Mouse (Mus musculus) embryonic fibroblast, embryonic 13.5 days (primary cell): Measurements from ENCODE around the gene Psmb9. TPM values are rescaled to one million over a fixed set of nuclear protein-coding genes. Genes with fewer than 3 reads are reported as not detected.

Experiments
- H3K27ac ChIP-seq: 2 replicates; pipeline ENCODE4 v1.5.1; 2012; ENCODE audit warnings: low read length, control low read depth, inconsistent platforms; ENCODE audit not compliant: insufficient read depth
- H3K4me1 ChIP-seq: 2 replicates; pipeline ENCODE4 v1.6.1; 2011; ENCODE audit warnings: low read length; ENCODE audit not compliant: control insufficient read depth, insufficient read depth
- H3K4me3 ChIP-seq: 2 replicates; pipeline ENCODE4 v1.5.1; 2011; ENCODE audit warnings: mild to moderate bottlenecking, control low read depth, low read length; ENCODE audit not compliant: insufficient read depth
- CTCF ChIP-seq: IDR thresholded peaks from 2 replicates; pipeline ENCODE4 v1.5.1; 2011; ENCODE audit warnings: mild to moderate bottlenecking, control low read depth, low read length, moderate library complexity, borderline replicate concordance; ENCODE audit not compliant: insufficient read depth
- POLR2A ChIP-seq: IDR thresholded peaks from 2 replicates; pipeline ENCODE4 v1.6.1; 2011; ENCODE audit warnings: low read depth, mild to moderate bottlenecking, control low read depth, low read length, moderate library complexity
- polyA plus RNA-seq: library from polyadenylated mRNA; stranded (reverse); fragments of >200 nt; gene quantifications from 2 replicates; pipeline ENCODE4 v1.2.4, GENCODE M21; 2011; ENCODE audit warnings: low read depth; ENCODE audit not compliant: missing spikeins, insufficient read length

Psmb9 gene
- polyA plus RNA-seq, 1 experiment = 11.9 TPM

DNA sequence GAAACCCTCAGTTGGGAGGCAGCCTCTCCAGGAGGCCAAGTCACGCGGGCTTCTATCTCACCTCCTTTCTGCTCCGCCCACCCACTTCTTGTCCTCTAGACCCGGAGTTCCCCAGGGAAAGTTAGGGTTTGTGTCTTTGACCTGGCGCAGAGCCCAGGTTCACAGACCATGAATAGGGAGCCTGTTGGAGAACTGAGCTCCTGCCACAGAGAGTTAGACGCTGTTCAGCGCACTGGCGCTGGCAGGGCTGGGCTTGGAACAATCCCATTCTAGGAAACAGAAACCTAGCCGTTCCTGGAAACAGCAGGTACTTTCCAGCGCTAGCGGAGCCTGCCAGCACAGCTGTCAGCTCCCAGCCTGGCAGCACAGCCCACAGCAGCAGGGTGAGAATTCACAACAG is 31.1 kb upstream of the Psmb9 start:
- TF ChIP-seq POLR2A = no peak
- TF ChIP-seq CTCF = no peak
- H3K4me1 ChIP-seq = no peaks in the 10 kb centered on the region
- no peak overlapping the region for H3K27ac ChIP-seq
- H3K4me3 ChIP-seq = no peak overlapping the region

- no peak for TF ChIP-seq CTCF
- no peak for TF ChIP-seq POLR2A
- Histone ChIP-seq H3K4me3 (no peak overlapping the region), H3K27ac (no peak overlapping the region), H3K4me1 (no peaks in the 10 kb centered on the region)
Measured at GRCm38 (mm10) chr17:34217986-34218385, 30.4 kb upstream of the Psmb9 start.

DNA sequence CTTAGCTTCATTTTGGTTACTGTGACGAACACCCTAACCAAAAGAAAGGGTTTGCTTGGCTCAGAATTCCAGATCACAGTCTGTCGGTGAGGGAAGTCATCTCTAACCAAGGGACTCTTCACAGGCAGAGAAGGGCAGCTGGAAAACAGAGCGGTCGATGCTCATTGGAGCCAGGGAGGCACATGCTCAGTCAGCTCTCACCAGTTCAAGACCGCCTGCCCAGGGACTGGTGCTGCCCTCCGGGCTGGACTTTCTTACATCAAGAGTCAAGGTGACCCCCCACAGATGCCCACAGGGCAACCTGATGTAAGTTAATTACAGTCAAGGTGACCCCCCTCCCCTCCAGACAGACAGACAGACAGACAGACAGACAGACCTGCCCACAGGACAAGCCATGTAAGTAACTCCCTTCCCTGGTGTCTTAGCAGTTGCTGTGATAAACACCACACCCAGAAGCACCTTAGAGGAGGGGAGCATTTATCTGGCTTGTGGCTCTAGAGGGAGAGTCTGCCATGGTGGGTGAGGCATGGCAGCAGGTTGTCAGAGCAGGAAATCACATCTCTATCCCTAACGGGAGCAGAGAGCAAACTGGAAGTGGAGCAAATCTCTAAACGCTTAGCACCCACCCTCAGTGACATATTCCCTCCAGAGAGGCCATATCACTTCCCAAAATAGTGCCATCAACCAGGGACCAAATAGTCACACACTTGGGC is 29.8 kb upstream of the Psmb9 start:
- Histone ChIP-seq H3K4me1 (no peaks in the 10 kb centered on the region), H3K4me3 (no peak overlapping the region), H3K27ac (no peak overlapping the region)
- TF ChIP-seq CTCF (no peak), POLR2A (no peak)

DNA sequence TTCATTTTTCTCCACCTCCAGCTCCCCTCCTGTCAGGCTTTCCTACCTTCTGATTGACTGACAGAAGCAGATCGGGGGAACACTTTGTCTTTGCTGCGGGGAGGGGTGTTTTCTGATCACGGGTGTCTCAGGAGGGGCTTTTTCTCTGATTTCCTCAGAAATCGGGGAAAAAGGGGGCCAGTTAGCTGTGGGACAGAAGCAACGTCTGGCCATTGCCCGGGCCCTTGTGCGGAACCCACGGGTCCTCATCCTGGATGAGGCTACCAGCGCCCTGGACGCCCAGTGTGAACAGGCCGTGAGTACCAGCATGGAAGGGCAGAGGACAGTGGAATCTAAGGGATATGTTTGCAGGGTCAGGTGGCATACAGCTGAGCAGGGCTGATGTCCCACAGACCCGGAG is 27.6 kb upstream of the Psmb9 start:
- Histone ChIP-seq H3K4me1 (no peaks in the 10 kb centered on the region), H3K4me3 (no peak overlapping the region), H3K27ac (no peak overlapping the region)
- no peak for TF ChIP-seq CTCF
- TF ChIP-seq POLR2A = no peak

DNA sequence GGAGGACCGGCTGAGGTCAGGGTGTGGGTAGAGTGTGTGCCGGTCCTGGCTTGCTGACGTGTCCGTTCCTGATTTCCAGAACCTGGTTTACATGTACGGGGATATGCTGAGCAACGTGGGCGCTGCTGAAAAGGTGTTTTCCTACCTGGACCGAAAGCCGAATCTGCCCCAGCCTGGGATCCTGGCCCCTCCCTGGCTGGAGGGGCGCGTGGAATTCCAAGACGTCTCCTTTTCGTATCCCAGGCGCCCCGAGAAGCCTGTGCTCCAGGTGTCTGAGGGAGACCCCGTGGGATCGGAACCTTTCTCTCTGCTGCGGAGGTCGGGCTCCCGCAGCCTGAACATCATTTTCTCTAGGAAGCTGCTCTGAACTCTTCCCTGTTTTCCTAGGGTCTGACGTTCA is 26.4 kb upstream of the Psmb9 start:
- no peak overlapping the region for H3K4me3 ChIP-seq
- no peak for TF ChIP-seq CTCF
- TF ChIP-seq POLR2A = no peak
- H3K27ac ChIP-seq = no peak overlapping the region
- H3K4me1 ChIP-seq = no peaks in the 10 kb centered on the region

DNA sequence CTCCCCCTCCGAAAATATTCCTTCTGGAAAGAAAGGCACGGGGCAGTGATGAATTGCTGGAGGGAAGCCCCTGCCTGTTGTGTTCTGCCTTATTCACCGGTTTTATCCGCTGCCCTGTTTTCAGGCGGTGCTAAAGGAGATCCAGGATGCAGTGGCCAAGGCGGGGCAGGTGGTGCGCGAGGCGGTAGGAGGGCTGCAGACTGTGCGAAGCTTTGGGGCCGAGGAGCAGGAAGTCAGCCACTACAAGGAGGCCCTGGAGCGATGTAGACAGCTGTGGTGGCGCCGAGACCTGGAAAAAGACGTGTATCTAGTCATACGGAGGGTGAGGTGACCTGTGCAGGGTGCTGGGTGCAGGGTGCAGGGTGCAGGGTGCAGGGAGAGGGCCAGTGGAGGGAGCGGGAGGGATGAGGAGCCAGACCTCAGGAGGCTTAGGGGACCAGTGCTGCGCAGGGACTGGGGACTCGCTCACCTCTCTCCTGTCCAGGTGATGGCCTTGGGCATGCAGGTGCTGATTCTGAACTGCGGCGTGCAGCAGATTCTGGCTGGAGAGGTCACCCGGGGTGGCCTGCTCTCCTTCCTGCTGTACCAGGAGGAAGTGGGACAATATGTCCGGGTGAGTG is 24.3 kb upstream of the Psmb9 start:
- no peak for TF ChIP-seq POLR2A
- TF ChIP-seq CTCF = no peak
- Histone ChIP-seq H3K4me1 (no peaks in the 10 kb centered on the region), H3K27ac (no peak overlapping the region), H3K4me3 (no peak overlapping the region)

- Histone ChIP-seq H3K27ac (no peak overlapping the region), H3K4me1 (no peaks in the 10 kb centered on the region), H3K4me3 (no peak overlapping the region)
- no peak for TF ChIP-seq POLR2A
- no peak for TF ChIP-seq CTCF
Measured at GRCm38 (mm10) chr17:34210599-34210998, 23.0 kb upstream of the Psmb9 start.

DNA sequence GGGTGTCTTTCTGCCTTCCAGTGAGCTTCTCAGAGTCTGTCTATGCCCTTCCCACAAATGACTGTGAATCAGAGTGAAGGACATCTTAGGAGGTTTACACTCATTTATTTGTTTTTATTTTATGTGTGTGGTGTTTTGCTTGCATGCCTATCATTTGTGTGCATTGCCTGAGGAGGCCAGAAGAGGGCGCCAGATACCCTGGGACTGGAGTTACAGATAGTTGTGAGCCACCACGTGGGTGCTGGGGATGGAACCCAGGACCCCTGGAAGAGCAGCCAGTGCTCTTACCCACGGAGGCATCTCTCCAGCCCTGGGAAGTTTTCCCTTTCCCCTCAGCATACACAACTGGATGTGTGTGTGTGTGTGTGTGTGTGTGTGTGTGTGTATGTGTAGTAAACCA is 22.1 kb upstream of the Psmb9 start:
- TF ChIP-seq CTCF (no peak), POLR2A (no peak)
- Histone ChIP-seq H3K27ac (no peak overlapping the region), H3K4me3 (no peak overlapping the region), H3K4me1 (no peaks in the 10 kb centered on the region)

GRCm38 (mm10) chr17:34208421-34208820 is 20.9 kb upstream of the Psmb9 start:
- TF ChIP-seq POLR2A (no peak), CTCF (no peak)
- Histone ChIP-seq H3K27ac (no peak overlapping the region), H3K4me1 (no peaks in the 10 kb centered on the region), H3K4me3 (no peak overlapping the region)

GRCm38 (mm10) chr17:34207866-34208265 is 20.3 kb upstream of the Psmb9 start:
- no peak for TF ChIP-seq CTCF
- no peak for TF ChIP-seq POLR2A
- H3K4me3 ChIP-seq = no peak overlapping the region
- H3K4me1 ChIP-seq = no peaks in the 10 kb centered on the region
- no peak overlapping the region for H3K27ac ChIP-seq
